Mouse (Mus musculus) fat pad, adult 2 months (tissue): ENCODE measurements around the gene Asic2.

Source experiments
- DNase-seq: peaks from one replicate; pipeline ENCODE4 v3.0.0-alpha.2; 2011; ENCODE audit warnings: low read depth, low spot score; ENCODE audit errors: extremely low read depth

Gene Asic2

GRCm38 (mm10) chr11:81239966-81240681 is 728.1 kb downstream of the Asic2 start:
- no peak for DNase-seq

- DNase-seq, result no peak
Observed at GRCm38 (mm10) chr11:81239091-81239490, 729.2 kb downstream of the Asic2 start.

GRCm38 (mm10) chr11:81236070-81236469 is 732.2 kb downstream of the Asic2 start:
- DNase-seq, result no peak

- no peak for DNase-seq
Observed at GRCm38 (mm10) chr11:81223361-81223760, 744.9 kb downstream of the Asic2 start.

- no peak for DNase-seq
Observed at GRCm38 (mm10) chr11:81220786-81221185, 747.5 kb downstream of the Asic2 start.

- DNase-seq, result no peak
Observed at GRCm38 (mm10) chr11:81205471-81205870, 762.8 kb downstream of the Asic2 start.

- DNase-seq, result no peak
Observed at GRCm38 (mm10) chr11:81202578-81202977, 765.7 kb downstream of the Asic2 start.

GRCm38 (mm10) chr11:81193856-81194255 is 774.4 kb downstream of the Asic2 start:
- no peak for DNase-seq

GRCm38 (mm10) chr11:81192155-81192554 is 776.1 kb downstream of the Asic2 start:
- DNase-seq, result no peak

GRCm38 (mm10) chr11:81189103-81189502 is 779.2 kb downstream of the Asic2 start:
- DNase-seq, result no peak

- no peak for DNase-seq
Observed at GRCm38 (mm10) chr11:81187851-81188250, 780.4 kb downstream of the Asic2 start.

GRCm38 (mm10) chr11:81184721-81185120 is 783.5 kb downstream of the Asic2 start:
- no peak for DNase-seq

- no peak for DNase-seq
Observed at GRCm38 (mm10) chr11:81164890-81165289, 803.4 kb downstream of the Asic2 start.

GRCm38 (mm10) chr11:81163056-81163455 is 805.2 kb downstream of the Asic2 start:
- DNase-seq, result no peak

- DNase-seq, result no peak
Observed at GRCm38 (mm10) chr11:81153841-81154240, 814.4 kb downstream of the Asic2 start.

GRCm38 (mm10) chr11:81153161-81153840 is 815.0 kb downstream of the Asic2 start:
- DNase-seq, result no peak

GRCm38 (mm10) chr11:81152460-81153160 is 815.6 kb downstream of the Asic2 start:
- DNase-seq, result no peak

GRCm38 (mm10) chr11:81152021-81152385 is 816.3 kb downstream of the Asic2 start:
- no peak for DNase-seq

GRCm38 (mm10) chr11:81151286-81152020 is 816.8 kb downstream of the Asic2 start:
- DNase-seq, result no peak

GRCm38 (mm10) chr11:81150621-81151020 is 817.6 kb downstream of the Asic2 start:
- no peak for DNase-seq

GRCm38 (mm10) chr11:81148423-81148822 is 819.8 kb downstream of the Asic2 start:
- DNase-seq, result no peak
